In genomic region chr6:143464907-143465537, GRCm38 (mm10) we compare ENCODE assay signal across 13 mouse cellular contexts.
A peak's percentile ranks its signal among the peaks of the same experiment; 100 is the strongest.
DNase-seq lines count a peak whose midpoint lies in the region; ATAC-seq and TF ChIP-seq lines count a peak whose summit lies in the region.
"Had no signal": no experiment of that assay in that cellular context is flagged by ENCODE, and none has a peak within 500 bp of the region (broad histone marks: within the 10 kb centered on the region; RNA-seq: fewer than 3 reads in every experiment).

No protein-coding gene starts in this region.

- H3K4me1 ChIP-seq in heart, postnatal 0 days (ENCODE audit: control insufficient read depth, insufficient read depth): no peaks in the 10 kb centered on the region
- H3K4me1 ChIP-seq: embryonic facial prominence, embryonic 15.5 days; hindbrain, embryonic 12.5 days had no signal

- no peak overlapping the region for H3K9ac ChIP-seq in heart, postnatal 0 days (replicated peaks; ENCODE audit: low read depth, low read length)
- H3K9ac ChIP-seq: embryonic facial prominence, embryonic 15.5 days; hindbrain, embryonic 12.5 days had no signal

- TF ChIP-seq EP300 in heart, postnatal 0 days (IDR thresholded peaks at IDR 0.05; ENCODE audit: low read depth): no peak

- peak; percentile 36 for TF ChIP-seq CTCF in heart, postnatal 0 days (IDR thresholded peaks at IDR 0.05; ENCODE audit: low read depth)

- no peak overlapping the region for H3K27ac ChIP-seq in heart, postnatal 0 days (ENCODE audit: low read depth)
- H3K27ac ChIP-seq: embryonic facial prominence, embryonic 15.5 days; hindbrain, embryonic 12.5 days had no signal

- DNase-seq in heart, postnatal 0 days (ENCODE audit: low spot score): no peak
- no peak for DNase-seq in heart, adult 18-20 months
- DNase-seq in thymus, postnatal 4 days: peak; percentile 25
- DNase-seq in thymus, postnatal 0 days (ENCODE audit: low spot score): no peak
- peak; percentile 19 for DNase-seq in induced T-regulatory cell, adult 2 months (ENCODE audit: low read depth)
- no peak for DNase-seq in frontal cortex, adult 2 months (ENCODE audit: extremely low spot score in 1 of 2, low spot score in 1 of 2)
- no peak for DNase-seq in right cerebral cortex, postnatal 4 days
- no peak for DNase-seq in left cerebral cortex, adult 11 months (ENCODE audit: low spot score)
- DNase-seq: gastrocnemius, postnatal 25 days; thymus, postnatal 14 days had no signal

- no peak for ATAC-seq in heart, postnatal 0 days (ENCODE audit: insufficient read depth, low read depth)

- H3K36me3 ChIP-seq in heart, postnatal 0 days (replicated peaks; ENCODE audit: control insufficient read depth, insufficient read depth, low read length): no peaks in the 10 kb centered on the region
- H3K36me3 ChIP-seq: embryonic facial prominence, embryonic 15.5 days; hindbrain, embryonic 12.5 days had no signal

- H3K27me3 ChIP-seq in heart, postnatal 0 days (ENCODE audit: control insufficient read depth, insufficient read depth, low read length): no peaks in the 10 kb centered on the region
- H3K27me3 ChIP-seq: hindbrain, embryonic 12.5 days had no signal

- no peak overlapping the region for H3K4me3 ChIP-seq in heart, postnatal 0 days (ENCODE audit: low read depth, low read length)
- H3K4me3 ChIP-seq: embryonic facial prominence, embryonic 15.5 days; hindbrain, embryonic 12.5 days; myocyte had no signal

- WGBS in heart, postnatal 0 days: 72% methylated on average over 12 of the region's 12 CpGs

- H3K9me3 ChIP-seq in heart, postnatal 0 days (replicated peaks; ENCODE audit: control insufficient read depth, low read length): no peaks in the 10 kb centered on the region
- H3K9me3 ChIP-seq: embryonic facial prominence, embryonic 15.5 days; hindbrain, embryonic 12.5 days had no signal

- H3K4me2 ChIP-seq in heart, postnatal 0 days (ENCODE audit: low read depth, low read length): no peak overlapping the region
- H3K4me2 ChIP-seq: embryonic facial prominence, embryonic 15.5 days; hindbrain, embryonic 12.5 days had no signal

Comparison
In these comparisons a context has a peak if more than half of its experiments do, and no peak if none do; other contexts are left out.
1. DNase-seq: peak in thymus, postnatal 4 days (single experiment) and induced T-regulatory cell, adult 2 months (single experiment); none in heart, postnatal 0 days (single experiment), heart, adult 18-20 months (0 of 2), thymus, postnatal 0 days (single experiment), frontal cortex, adult 2 months (0 of 2), right cerebral cortex, postnatal 4 days (single experiment) and left cerebral cortex, adult 11 months (single experiment).